Mouse (Mus musculus) spleen, postnatal 36 days (tissue): ENCODE measurements around the gene Snx29.

ENCODE experiments used
- DNase-seq, 2 experiments: peaks; one replicate each; pipeline ENCODE4 v3.0.0; 2022; ENCODE audit warnings: low spot score in 2 of 2, mixed read lengths in 1 of 2

Snx29 gene

DNA sequence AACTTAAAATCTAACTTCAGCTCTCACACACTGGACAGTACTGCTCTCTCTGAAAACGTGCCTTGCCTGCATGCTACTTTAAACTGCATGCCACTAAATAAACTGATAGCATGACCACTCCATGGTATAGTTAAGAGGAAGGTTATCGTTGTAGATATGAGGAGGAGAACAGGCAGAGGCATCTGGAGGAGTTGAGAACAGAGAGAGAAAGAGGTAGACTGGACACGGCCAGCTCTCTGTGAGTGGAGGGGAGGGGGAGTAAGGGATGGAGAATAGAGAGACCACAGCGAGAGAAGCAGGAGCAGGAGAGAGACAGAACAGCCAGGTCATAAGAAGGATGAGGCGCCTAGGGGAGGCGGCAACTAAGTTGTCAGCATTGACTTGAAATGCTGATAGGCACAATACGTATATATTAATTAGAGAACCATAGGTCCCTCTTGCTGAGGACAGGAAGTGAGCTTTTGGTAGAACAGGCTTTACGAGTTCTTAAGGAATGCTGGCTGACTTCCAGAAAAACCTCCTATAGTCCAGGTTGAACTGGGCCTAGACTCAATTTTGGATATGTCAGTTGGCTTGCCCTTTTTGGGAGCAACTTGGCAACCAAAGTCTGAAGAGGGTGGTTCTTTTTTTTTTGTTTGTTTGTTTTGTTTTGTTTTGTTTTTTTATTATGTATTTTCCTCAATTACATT lies 85.4 kb downstream of the Snx29 start:
- no peak for DNase-seq

DNA sequence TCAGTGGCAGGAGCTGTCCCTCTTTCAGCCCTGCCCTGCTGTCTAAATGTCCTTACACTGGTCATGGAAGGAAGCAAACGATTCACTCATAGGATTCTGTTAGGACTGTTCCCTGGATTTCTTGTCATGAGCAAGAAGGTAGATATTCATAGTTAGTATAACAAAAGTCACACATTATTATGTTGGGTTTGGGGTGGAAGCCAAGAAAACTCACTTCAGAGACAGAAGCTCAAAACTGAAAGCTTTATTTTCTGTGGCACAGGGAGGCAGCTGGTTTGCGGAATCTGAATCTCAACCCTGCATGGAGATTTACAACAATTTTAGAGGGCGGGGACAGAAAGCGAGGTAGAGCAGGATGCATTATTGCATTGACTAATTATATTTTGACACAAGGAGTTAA lies 86.0 kb downstream of the Snx29 start:
- DNase-seq: no peak

DNA sequence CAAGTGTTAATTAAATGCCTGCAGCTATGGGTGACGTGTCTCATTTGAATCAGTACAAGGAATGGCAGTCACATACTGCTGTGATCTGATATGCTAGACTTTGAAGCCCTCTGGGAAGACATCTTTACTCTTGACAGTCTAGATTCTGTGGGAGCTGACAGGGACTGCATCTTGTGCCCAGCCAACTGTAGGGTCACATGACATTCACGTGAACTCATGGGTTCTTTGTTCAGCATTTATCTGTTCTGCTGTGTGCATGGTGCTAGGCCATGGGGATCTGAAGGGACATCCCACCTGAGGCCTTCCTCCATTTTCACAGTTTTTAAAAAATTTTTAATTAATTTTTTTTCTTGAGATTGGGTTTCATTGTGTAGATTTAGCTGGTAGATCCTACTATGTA lies 91.9 kb downstream of the Snx29 start:
- no peak for DNase-seq

DNA sequence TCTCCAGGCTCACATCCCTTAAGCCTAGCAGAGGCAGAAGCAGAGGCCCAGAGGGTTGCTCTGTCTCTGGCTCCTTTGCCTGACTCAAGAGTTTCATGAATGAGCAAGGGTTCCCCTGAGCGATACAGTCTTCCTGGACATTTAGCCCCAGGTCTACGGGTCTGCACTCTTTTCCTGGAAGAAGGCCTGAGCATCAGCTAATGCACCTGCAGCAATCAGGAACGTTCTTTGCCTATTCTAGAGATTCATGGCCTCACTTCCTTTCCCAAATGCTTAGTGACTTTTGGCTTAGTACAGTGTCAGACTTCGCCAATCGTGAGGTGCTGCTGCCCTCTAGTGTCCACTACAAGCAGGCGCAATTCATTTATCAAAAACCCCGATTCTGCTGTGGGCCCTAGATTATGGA lies 95.5 kb downstream of the Snx29 start:
- peak; percentile 36 to 48 for DNase-seq

DNA sequence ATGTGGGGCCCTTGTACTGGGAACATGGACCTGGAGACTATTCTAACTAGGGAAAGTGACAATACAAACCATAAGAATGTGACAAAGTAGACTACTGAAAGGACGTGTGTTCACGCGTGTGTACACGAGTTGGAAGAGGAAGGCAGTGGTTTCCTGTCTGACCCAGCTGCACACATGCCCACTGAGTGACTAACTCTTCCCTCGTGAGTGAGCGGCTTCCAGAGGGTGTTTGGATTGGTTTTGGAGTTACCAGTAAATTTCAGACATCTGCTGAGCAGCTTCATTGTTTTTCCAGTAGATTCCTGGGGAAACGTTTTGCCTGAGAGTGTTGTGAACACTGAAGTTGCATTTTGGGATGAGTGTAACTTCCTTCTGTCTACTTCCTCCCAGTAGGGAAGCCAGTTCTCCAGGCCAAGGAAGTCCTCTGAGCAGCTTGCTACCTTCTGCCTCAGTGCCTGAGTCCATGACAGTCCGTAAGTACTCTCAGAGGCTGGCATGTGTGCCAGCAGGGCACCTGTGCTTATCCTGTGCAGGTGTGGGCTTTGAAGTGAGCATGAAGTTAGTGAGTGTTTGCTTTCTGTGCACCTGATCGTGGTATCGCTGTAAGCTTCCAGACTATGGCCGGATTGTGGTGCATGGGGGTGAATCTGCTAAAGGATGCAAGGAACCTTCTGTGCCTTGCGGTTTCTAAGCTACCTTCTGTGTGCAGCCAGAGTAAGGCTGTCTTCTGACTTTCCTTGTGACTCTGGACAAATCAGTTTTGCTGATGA lies 97.8 kb downstream of the Snx29 start:
- no peak for DNase-seq

DNA sequence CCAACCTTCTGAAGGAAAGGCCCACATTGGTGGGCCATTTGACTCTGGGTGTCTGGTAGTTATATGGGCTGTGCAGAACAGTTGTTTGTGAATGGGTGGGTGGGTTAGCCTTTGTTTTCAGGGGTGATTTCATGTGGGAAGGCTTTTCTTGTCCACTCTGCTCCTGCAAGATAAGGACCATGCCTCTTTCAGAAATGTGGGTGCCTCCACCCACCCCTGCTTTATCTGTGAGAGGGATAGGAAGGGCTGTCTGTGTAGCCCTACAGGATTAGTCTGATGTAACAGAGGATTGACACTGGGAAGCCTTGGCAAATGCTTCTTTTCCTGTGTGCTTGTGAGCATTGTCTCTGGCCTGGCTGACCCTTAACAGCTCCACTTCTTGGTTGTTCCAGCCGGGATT lies 99.5 kb downstream of the Snx29 start:
- no peak for DNase-seq

DNA sequence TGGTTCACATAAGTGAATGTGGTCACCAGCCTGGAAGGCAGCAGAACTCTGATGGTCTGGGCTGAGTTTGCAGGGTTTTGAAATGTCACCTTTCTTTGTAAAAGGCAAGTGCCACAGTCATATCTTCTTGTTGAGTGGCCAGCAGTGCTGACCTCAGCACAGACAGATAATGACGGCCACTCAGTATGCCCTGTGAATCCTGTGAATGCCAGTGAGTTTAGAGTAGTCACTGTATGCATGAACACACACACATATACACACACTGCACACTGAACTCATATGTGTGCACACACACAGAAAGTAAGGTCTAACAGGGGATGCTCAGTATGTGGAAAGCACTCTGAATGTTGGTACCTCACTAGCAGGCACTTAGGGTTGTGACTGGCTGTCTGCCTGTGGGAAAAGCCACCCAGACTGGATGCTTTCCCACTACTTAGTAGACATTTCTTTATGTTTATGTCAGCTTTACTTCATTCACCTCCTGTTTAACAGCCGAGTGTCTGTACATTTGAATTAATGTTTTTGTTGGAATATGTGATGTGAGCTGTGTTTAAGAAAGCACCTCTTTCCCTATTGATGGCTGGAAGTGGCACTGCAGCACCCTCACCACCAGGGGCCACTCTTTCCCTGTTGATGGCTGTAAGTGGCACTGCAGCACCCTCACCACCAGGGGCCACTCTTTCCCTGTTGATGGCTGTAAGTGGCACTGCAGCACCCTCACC lies 100.3 kb downstream of the Snx29 start:
- DNase-seq: no peak

DNA sequence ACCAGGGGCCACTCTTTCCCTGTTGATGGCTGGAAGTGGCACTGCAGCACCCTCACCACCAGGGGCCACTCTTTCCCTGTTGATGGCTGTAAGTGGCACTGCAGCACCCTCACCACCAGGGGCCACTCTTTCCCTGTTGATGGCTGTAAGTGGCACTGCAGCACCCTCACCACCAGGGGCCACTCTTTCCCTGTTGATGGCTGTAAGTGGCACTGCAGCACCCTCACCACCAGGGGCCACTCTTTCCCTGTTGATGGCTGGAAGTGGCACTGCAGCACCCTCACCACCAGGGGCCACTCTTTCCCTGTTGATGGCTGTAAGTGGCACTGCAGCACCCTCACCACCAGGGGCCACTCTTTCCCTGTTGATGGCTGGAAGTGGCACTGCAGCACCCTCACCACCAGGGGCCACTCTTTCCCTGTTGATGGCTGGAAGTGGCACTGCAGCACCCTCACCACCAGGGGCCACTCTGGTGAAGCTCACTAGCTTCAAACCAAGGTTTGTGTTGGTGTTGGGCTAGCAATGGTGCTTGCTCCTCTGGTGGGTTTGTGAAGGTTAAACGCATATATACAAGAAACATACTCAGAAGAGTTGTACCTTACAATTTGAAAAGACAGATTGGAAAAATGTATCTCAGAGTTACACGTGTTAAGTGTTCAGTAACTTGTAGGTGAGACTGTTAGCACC lies 101.0 kb downstream of the Snx29 start:
- peak; percentile 16 to 18 for DNase-seq

DNA sequence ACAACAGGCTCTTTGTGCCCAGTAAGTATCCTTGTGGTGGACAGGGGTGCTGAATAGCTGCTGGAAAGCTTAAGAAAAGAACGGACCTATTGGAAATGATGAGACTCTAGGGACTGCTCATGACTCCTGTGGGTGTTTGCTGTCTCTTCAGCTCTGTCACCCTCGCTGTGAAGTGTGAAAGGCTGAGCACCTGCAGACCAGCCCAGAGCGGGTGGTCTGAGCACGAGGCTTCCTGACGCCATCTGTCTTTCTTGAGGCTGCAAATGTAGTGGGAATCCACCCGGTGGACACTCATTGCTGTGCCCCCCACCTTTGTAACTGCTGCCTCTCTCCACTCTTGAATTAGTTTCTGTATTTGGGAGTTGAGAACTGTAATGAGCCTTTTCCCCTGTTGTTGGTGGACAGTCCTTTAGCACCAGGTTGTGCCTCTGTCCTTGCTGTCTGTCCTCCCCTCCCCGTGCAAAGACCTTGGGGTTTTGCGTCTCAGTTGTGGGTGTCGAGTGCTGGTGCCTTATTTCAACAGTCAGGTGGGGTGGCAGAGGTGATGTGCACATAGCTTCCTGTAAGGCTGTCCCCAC lies 101.9 kb downstream of the Snx29 start:
- no peak for DNase-seq

DNA sequence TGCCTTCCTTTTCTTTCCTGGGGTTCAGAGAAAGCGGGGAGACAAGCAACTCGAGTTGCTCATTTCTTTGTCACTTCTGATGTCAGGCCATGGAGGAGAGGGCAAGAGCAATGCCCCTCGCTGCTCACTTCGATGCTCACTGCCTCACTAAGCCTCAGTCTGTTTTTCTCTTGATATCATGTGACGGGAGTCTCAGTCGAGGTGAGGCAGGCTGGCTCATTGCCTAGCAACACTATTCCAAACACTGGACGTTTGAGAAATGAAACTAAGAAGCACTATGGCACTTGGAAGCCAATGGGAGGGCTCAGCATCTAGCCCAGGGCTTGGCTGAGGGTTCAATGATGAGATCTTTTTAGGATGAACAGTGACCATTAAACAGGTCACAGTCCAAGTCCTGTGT lies 102.6 kb downstream of the Snx29 start:
- no peak for DNase-seq

DNA sequence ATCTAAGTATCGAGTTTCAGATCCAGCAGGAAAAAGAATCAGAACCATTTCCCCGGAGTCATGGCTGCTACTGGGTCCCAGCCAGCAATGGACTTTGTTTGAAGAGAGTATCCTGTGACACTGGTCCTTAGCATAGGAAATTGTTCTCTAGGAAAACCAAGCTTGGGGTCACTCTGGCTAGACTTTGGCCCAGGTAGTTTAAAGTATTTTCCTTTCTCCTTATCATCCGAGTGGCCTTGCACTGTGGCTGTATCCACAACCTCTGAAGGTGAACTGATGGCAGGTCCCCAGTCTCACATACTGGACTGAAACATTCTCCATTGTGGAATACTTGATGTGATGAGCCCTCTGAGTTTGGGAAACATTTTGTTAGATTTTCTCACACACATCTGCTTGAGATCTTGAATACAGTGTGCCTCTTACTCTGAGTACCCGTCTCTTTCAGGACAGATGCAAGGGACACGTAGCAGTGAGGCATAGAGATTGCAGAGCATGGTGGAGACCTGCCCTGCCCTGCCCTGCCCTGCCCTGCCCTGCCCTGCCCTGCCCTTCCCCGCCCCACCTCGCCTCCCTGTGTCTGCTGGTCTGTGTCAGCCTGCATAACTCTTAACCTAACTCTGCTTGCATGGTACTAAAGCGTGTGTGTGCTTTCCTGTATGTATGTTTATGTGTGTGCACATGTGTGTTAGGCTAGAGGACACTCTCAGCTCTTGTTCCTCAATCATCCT lies 104.3 kb downstream of the Snx29 start:
- DNase-seq: no peak

DNA sequence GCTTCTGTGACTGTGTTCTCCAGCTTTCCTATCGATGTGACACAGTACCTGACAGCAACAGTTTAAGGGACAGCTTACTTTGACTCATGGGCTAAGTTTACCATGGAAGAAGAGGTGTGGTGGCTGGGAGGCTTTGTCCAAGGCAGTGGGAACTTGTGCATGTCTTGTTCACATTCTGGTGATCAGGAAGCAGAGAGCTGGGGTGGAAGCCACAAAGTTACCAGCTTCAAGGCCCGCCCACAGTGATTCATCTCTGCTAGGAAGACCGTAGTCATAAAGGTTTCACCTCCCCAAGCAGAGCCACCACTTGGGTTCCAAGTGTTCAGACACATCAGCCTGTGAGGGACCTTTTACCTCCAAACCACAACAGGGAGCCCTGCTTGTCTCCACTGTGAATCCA lies 107.1 kb downstream of the Snx29 start:
- no peak for DNase-seq

DNA sequence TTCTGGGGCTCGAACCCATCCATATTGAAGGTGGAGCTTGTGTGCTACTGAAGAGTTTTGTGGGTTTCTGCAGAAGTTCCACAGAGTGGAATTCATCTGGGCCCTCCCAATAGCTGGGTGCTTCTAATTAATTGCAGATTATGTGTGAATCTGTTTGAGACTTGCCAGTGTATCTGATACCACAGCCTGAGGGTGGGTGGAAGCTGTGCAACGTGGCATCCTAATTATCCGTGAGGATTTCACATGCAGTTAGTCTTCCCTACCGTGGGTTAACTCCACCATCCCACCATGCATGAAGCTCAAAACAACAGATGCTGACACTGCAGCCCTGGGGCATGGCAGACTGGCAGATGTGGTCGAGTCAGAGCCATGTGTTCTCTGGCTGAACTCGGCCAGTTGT lies 107.8 kb downstream of the Snx29 start:
- no peak for DNase-seq

DNA sequence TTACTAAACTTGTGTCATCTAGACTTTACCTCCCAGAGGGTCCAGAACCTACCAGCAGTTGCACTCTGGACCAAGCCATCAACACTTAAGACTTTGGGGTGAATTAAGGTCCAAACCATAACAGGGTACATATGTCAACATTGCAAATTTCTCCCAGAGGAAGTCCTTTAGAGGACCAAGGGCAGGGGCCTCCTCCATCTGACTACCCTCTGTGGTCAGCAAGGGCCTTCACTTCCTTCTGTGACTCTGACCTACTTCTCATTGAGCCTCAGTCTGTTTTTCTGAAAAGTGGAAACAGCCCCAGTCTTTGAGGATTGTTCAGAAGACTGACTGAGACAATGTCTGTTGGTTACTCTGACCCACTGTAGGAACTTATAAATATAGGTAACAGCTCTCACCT lies 111.1 kb downstream of the Snx29 start:
- DNase-seq: no peak

DNA sequence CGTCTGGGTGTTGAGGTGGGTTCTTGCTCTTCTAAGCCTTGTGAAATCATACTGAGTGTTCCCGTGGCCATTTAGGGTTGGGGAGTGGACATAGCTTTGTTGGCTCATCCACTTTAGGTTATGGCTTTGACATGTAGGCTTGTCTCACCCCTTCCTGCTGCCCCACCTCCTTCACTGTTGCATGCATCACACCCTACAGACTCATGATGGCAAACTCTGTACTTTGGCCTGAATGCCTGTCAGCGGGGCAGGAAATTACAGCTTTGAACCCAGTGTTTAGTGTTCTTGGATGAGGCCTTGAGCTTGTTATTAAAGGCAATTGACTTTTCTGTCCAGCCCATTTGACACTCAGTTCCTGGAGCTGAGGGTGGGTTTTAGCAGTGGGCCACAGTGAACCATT lies 114.9 kb downstream of the Snx29 start:
- DNase-seq: no peak

DNA sequence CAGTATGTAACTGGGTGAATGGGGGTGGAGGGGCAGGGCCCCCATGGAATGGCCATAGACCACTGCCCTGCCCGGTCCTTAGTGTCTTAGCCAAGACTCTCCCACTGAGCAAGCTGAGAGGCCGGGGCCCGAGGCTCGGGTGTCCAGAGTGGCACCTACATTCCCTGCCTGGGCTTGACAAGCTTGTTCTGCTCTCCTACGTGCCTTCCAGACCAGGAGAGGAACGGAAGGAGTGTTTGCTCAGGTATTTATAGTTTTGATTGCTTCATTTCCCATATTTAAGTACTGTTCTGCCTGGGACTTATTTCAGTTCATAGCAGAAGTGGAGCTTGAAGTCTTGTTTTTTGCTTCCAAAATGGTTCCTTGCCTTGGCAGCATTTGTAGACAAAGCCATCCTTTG lies 116.7 kb downstream of the Snx29 start:
- no peak for DNase-seq

DNA sequence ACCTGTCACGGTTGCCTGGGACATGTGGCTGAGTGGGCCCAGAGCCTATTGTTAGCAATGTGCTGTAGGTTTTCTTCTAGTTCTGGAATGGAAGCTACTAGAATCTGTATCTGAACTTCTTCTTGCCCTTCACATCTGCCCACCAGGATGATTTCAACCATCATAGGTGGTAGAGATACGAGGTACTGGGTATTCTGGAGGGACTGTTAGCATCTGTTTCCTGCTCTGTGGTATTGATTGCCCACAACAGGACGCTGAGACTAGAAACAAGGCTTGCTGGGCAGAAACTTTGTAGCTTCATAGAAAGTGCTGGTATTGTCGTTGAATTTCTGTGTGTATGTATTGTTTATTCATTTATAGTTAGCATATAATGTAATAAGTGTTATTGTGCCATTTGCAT lies 118.9 kb downstream of the Snx29 start:
- no peak for DNase-seq

DNA sequence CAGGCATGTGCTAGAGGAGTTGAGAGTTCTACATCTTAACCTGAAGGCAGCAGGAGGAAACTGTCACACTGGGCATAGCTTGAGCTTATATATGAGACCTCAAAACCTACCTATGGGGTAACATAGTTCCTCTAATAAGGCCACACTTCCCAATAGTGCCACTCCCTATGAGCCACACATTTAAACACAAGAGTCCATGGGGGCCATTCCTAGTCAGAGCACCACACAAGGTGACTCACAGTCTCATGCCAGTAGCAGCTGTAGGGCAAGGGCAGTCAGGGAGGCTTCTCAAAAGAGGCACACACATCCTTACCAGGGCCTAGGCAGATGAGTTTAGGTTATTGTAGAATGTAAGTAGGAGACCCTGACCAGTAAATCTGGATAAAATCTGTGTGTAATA lies 119.8 kb downstream of the Snx29 start:
- no peak for DNase-seq

DNA sequence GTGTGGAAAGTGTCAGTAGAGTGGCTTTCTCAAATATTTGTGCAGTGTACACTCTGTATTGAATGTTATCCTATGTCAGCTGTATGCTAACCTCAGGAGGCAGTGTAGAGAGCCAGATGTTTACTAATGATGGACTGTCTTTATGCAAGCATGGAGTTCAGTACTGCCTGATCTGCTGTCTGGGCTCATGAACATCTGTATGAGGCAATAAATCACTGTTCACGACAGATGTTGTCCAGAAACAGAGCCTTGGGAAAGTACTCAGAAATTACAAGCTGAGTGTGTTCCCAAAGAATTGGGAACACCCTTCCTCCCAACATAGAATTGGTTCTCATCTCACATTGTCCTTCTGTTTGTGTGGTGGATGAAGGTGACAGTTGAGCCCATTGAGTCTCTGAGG lies 121.9 kb downstream of the Snx29 start:
- DNase-seq: no peak

DNA sequence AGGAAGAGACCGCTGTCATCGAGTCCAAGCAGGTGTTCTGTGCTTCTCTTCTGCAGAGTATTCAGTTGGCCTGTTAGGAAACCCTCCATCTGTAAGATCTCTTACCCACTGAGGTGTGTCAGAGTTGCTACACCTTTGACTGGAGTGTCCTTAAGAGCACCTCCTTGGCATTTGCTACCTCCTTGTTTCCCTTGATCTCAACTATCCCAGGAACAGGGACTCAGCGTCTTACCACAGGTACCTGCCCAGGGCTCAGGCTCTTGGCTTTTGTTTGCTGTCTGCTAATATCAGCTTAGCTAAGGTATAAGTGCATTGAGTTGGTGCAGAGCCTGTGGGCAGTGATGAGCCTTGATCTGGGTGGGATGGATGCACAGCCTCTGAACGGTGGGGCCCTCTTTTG lies 124.3 kb downstream of the Snx29 start:
- DNase-seq: no peak

DNA sequence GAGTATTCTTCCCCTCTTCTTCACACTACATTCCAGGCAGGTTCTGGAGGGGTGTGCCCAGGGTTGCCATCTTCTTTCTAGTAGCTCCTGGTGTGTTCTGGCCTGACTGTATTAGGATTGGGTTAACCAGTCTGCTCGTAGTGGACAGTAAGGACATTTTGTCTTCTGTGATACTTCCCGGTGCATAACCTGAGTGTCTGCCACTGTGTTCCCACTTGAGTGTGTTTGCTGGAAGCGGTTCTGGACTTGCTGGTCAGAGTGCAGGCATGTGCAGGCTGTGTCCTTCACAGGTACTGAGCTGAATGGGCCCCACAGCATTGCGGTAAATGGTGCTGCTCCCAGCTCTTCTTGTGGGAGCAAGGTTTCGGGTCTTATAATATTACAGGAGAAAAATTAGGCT lies 125.2 kb downstream of the Snx29 start:
- DNase-seq: no peak
